Mouse (Mus musculus): ENCODE results near the gene Rprd2. TPM values are rescaled to one million over a fixed set of nuclear protein-coding genes. Genes with fewer than 3 reads are reported as not detected.

The Rprd2 gene
- polyA plus RNA-seq, 1 experiment: 37.1 TPM

DNA sequence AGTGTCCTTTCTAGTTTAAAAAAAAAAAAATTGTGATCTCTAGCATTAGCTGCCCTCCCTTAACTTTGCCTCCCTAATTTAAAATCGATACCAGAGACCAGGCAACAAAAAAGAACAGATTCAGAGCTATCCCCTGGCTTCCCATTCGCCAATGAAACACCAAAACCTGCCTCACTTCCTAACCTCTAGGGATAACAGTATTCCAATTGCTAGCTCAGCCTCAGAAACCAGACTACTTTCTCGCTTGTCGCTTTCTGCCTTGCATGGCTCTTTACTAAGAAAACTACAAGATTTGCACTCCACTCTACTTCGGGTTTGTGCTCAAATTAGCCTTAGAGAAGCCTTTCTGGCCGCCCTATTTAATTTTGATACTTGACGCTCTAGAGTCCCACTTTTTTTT, 37.5 kb upstream of the Rprd2 start:
- Histone ChIP-seq H3K27ac (ENCODE audit: insufficient read depth, low read length) (peak overlapping the region; percentile 69), H3K4me1 (ENCODE audit: control insufficient read depth, insufficient read depth, low read length) (peaks cover 3% of the 10 kb centered on the region; the same call in 1 of the 2 replicates), H3K4me3 (ENCODE audit: insufficient read depth, low read length) (peak overlapping the region; percentile 11)
- no peak for TF ChIP-seq CTCF (IDR thresholded peaks at IDR 0.05; ENCODE audit: borderline replicate concordance, insufficient read depth, low read length)
- no peak for TF ChIP-seq POLR2A (IDR thresholded peaks at IDR 0.05; ENCODE audit: low read depth, low read length)

GRCm38 (mm10) chr3:95855502-95856089, 36.9 kb upstream of the Rprd2 start, which contains the start of gene Prpf3:
Gene Prpf3 (minus strand): TSS chr3:95855885.
- H3K27ac ChIP-seq (ENCODE audit: insufficient read depth, low read length): peak within 1 kb of the TSS; percentile 69
- TF ChIP-seq CTCF (IDR thresholded peaks at IDR 0.05; ENCODE audit: borderline replicate concordance, insufficient read depth, low read length): no peak
- peak; percentile 83; the same call in 1 of the 2 replicates for TF ChIP-seq POLR2A (IDR thresholded peaks at IDR 0.05; ENCODE audit: low read depth, low read length)
- peak within 1 kb of the TSS; percentile 92 for H3K4me3 ChIP-seq (ENCODE audit: insufficient read depth, low read length)
- peaks cover 3% of the 10 kb centered on the region; the same call in 1 of the 2 replicates for H3K4me1 ChIP-seq (ENCODE audit: control insufficient read depth, insufficient read depth, low read length)

DNA sequence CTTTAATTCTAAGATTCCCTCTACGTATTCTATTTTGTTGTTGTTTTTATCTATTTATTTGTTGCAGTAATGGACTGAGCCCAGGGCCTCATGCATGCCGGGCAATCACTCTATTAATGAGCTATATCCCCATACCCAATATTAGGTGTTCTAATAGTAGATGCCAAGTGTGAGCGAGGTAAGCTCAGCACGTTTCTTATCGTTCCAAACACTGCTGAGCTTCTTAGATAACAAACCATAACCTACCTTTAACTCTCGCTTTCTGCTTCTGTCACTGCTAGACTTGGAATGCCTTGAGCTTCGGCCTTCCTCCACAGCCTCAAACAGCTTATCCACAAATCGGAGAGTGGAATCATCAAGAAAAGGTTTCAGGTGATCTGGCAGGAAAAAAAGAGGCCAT, 32.7 kb upstream of the Rprd2 start:
- no peak for TF ChIP-seq CTCF (IDR thresholded peaks at IDR 0.05; ENCODE audit: borderline replicate concordance, insufficient read depth, low read length)
- no peak for TF ChIP-seq POLR2A (IDR thresholded peaks at IDR 0.05; ENCODE audit: low read depth, low read length)

GRCm38 (mm10) chr3:95850611-95851010, 31.9 kb upstream of the Rprd2 start:
- H3K27ac ChIP-seq (ENCODE audit: insufficient read depth, low read length): no peak overlapping the region
- no peak overlapping the region for H3K4me3 ChIP-seq (ENCODE audit: insufficient read depth, low read length)
- no peaks in the 10 kb centered on the region for H3K4me1 ChIP-seq (ENCODE audit: control insufficient read depth, insufficient read depth, low read length)
- no peak for TF ChIP-seq POLR2A (IDR thresholded peaks at IDR 0.05; ENCODE audit: low read depth, low read length)
- TF ChIP-seq CTCF (IDR thresholded peaks at IDR 0.05; ENCODE audit: borderline replicate concordance, insufficient read depth, low read length): no peak

More for the DNA sequence above, 32.7 kb upstream of the Rprd2 start:
- no peak overlapping the region for H3K4me3 ChIP-seq (ENCODE audit: insufficient read depth, low read length)
- peaks cover 3% of the 10 kb centered on the region; the same call in 1 of the 2 replicates for H3K4me1 ChIP-seq (ENCODE audit: control insufficient read depth, insufficient read depth, low read length)
- H3K27ac ChIP-seq (ENCODE audit: insufficient read depth, low read length): no peak overlapping the region

DNA sequence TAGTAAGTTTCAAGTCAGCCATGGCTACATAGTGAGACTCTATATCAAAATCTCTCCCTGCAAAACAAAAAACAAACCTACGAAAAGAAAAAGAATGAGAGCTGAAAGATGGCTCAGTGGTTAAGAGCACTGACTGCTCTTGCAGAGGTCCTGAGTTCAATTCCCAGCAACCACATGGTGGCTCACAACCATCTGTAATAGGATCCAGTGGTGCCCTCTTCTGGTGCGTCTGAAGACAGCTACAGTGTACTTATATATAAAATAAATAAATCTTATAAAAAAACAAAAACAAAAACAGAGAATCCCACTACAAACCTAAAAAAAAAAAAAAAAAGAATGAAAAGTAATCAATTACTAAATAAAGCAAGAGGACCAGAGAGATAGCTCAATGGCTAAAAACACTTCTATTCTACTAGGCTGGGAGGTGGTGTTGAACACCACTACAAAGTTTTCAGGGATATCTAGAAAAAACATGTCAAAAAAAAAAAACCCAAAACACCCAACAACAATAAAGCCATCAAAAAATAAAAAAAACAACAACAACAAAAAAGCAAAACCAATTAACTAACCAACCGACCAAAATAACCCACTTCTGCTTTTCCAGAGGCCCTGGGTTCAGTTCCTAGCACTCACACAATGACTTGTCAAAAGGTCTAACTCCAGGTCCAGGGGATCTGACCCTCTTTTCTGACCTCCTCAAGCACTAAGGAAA, 24.0 kb upstream of the Rprd2 start:
- Histone ChIP-seq H3K27ac (ENCODE audit: insufficient read depth, low read length) (no peak overlapping the region), H3K4me3 (ENCODE audit: insufficient read depth, low read length) (no peak overlapping the region), H3K4me1 (ENCODE audit: control insufficient read depth, insufficient read depth, low read length) (no peaks in the 10 kb centered on the region)
- no peak for TF ChIP-seq CTCF (IDR thresholded peaks at IDR 0.05; ENCODE audit: borderline replicate concordance, insufficient read depth, low read length)
- no peak for TF ChIP-seq POLR2A (IDR thresholded peaks at IDR 0.05; ENCODE audit: low read depth, low read length)

GRCm38 (mm10) chr3:95839250-95839649, 20.6 kb upstream of the Rprd2 start:
- TF ChIP-seq CTCF (IDR thresholded peaks at IDR 0.05; ENCODE audit: borderline replicate concordance, insufficient read depth, low read length) (no peak), POLR2A (IDR thresholded peaks at IDR 0.05; ENCODE audit: low read depth, low read length) (no peak)
- no peak overlapping the region for H3K27ac ChIP-seq (ENCODE audit: insufficient read depth, low read length)
- no peak overlapping the region for H3K4me3 ChIP-seq (ENCODE audit: insufficient read depth, low read length)
- H3K4me1 ChIP-seq (ENCODE audit: control insufficient read depth, insufficient read depth, low read length): no peaks in the 10 kb centered on the region

- Histone ChIP-seq H3K4me3 (ENCODE audit: insufficient read depth, low read length) (no peak overlapping the region), H3K27ac (ENCODE audit: insufficient read depth, low read length) (no peak overlapping the region), H3K4me1 (ENCODE audit: control insufficient read depth, insufficient read depth, low read length) (no peaks in the 10 kb centered on the region)
- TF ChIP-seq CTCF (IDR thresholded peaks at IDR 0.05; ENCODE audit: borderline replicate concordance, insufficient read depth, low read length) (no peak), POLR2A (IDR thresholded peaks at IDR 0.05; ENCODE audit: low read depth, low read length) (no peak)
Observed at GRCm38 (mm10) chr3:95829053-95829452, 10.4 kb upstream of the Rprd2 start.

DNA sequence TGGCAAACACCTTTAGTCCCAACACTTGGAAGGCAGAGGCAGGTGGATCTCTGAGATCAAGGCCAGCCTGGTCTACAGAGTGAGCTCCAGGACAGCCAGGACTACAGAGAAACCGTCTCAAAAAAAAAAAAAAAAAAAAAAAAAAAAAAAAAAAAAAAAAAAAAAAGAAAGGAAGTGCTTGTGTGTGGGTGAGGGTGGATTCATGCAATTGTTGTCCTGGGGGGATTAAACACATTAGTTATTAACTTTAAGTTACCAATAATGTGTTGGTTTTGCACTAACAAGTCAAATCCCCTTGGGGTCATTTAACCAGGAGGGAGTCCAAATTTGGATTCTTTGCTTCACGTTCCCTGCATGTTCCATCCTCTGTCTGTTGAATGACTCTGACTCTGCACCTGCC, 7.6 kb upstream of the Rprd2 start:
- H3K4me3 ChIP-seq (ENCODE audit: insufficient read depth, low read length): no peak overlapping the region
- TF ChIP-seq CTCF (IDR thresholded peaks at IDR 0.05; ENCODE audit: borderline replicate concordance, insufficient read depth, low read length) (no peak), POLR2A (IDR thresholded peaks at IDR 0.05; ENCODE audit: low read depth, low read length) (no peak)
- H3K4me1 ChIP-seq (ENCODE audit: control insufficient read depth, insufficient read depth, low read length): no peaks in the 10 kb centered on the region
- no peak overlapping the region for H3K27ac ChIP-seq (ENCODE audit: insufficient read depth, low read length)

DNA sequence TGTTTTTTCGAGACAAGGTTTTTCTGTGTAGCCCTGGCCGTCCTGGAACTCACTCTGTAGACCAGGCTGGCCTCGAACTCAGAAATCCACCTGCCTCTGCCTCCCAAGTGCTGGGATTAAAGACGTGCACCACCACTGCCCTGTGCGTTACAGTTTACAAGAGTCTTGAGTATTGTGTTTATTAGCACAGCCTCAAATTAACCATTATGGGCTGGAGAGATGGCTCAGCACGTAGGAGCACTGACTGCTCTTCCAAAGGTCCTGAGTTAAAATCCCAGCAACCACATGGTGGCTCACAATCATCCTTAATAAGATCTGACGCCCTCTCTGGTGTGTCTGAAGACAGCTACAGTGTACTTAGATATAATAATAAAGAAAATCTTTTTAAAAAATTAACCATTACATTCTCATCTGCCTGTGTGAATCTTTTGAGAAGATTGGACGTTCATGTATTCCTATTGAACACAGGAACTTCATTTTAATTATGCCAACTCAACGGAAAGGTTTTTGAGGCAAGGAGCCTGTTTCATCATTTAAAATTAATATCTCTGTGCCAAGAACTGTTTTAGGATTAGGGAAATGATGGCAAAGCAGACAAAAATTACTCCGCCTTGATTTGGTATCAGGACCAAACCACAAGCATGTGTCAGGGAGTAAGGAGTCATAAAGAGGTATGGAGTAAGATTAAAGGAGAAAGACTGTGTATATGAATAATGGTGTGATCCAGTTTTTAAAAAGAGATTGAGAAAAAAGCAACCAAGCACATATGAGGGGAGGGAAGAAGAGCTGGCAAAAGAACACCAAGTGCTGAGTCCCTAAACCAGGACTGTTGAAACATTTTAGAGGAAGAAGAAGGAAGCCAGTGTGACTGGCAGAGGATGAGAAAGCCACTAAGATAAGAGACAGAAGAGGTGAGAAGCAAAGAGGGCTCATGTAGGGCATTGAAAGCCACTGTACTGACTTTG, 1.7 kb upstream of the Rprd2 start:
- peak overlapping the region; percentile 90 for H3K27ac ChIP-seq (ENCODE audit: insufficient read depth, low read length)
- TF ChIP-seq CTCF (IDR thresholded peaks at IDR 0.05; ENCODE audit: borderline replicate concordance, insufficient read depth, low read length) (no peak), POLR2A (IDR thresholded peaks at IDR 0.05; ENCODE audit: low read depth, low read length) (no peak; the same call in 1 of the 2 replicates)
- peaks cover 5% of the 10 kb centered on the region; the same call in 1 of the 2 replicates for H3K4me1 ChIP-seq (ENCODE audit: control insufficient read depth, insufficient read depth, low read length)
- H3K4me3 ChIP-seq (ENCODE audit: insufficient read depth, low read length): peak overlapping the region; percentile 48
